Mouse (Mus musculus) E14TG2a.4 (cell line): ENCODE data around the gene Wfdc5.

Experiments
- H3K27me3 ChIP-seq: 2 replicates; pipeline ENCODE4 v1.6.1; 2014; ENCODE audit warnings: low read length, control low read depth; ENCODE audit not compliant: insufficient read depth
- H3K36me3 ChIP-seq: 2 replicates; pipeline ENCODE4 v1.6.1; 2014; ENCODE audit warnings: low read length, control low read depth; ENCODE audit not compliant: insufficient read depth
- H3K4me1 ChIP-seq: replicated peaks from 2 replicates; pipeline ENCODE4 v1.6.1; 2014; ENCODE audit warnings: low read depth, low read length, control low read depth
- H3K4me3 ChIP-seq: replicated peaks from 2 replicates; pipeline ENCODE4 v1.5.1; 2014; ENCODE audit warnings: mild to moderate bottlenecking, low read length
- H3K9me3 ChIP-seq: 2 replicates; pipeline ENCODE4 v1.6.1; 2014; ENCODE audit warnings: low read length, control low read depth
- CTCF ChIP-seq: conservative IDR thresholded peaks from 2 replicates; pipeline ENCODE4 v1.5.1; 2014; ENCODE audit warnings: low read length
- NANOG ChIP-seq: IDR thresholded peaks from 2 replicates; pipeline ENCODE4 v1.6.1; 2014; ENCODE audit warnings: borderline replicate concordance, low read length, mixed read lengths
- POU5F1 ChIP-seq: IDR thresholded peaks from 2 replicates; pipeline ENCODE4 v1.6.1; 2014; ENCODE audit warnings: low read length, borderline replicate concordance

Gene Wfdc5

DNA sequence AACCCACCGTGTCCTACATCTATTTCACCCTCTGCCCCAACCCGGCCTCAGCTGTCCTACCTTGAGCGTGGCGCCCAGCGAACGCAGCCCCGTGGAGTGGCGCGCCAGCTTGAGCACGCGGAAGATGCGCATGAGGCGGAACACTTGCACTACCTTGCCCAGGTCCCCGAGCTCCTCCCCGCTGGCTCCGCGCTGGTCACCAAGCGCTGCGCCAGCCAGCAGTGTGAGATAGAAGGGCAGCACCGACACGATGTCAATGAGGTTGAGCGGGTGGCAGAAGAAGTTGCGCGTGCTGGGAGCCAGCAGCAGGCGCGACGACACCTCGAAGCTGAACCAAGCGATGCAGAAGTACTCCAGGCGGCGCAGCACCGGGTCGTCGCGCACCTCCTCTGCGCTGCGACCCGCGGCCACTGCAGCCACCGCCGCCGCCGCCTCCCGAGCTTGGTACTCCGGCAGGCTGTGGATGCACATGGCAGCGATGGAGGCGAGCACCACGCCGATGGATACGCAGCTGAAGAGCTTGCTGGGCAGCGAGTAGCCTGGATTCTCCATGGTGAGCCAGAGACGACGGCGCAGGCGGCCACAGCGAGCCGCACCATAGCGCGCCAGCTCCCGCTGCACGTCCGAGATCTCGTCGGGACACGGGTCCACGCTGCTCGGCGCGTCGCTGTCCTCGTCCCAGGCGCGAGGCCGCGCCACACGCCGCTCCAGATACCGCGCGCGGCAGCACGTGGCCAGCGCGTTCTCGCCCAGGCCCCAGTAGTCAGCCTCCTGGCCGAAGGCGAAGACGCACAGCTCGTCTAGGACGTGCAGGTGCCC, 14.6 kb downstream of the Wfdc5 start:
- no peaks in the 10 kb centered on the region for H3K36me3 ChIP-seq
- peaks cover 83% of the 10 kb centered on the region for H3K27me3 ChIP-seq
- no peak for TF ChIP-seq CTCF
- TF ChIP-seq NANOG, result no peak
- TF ChIP-seq POU5F1, result no peak
- no peaks in the 10 kb centered on the region for H3K9me3 ChIP-seq
- peak overlapping the region; percentile 69 for H3K4me3 ChIP-seq
- H3K4me1 ChIP-seq, result peaks cover 16% of the 10 kb centered on the region

DNA sequence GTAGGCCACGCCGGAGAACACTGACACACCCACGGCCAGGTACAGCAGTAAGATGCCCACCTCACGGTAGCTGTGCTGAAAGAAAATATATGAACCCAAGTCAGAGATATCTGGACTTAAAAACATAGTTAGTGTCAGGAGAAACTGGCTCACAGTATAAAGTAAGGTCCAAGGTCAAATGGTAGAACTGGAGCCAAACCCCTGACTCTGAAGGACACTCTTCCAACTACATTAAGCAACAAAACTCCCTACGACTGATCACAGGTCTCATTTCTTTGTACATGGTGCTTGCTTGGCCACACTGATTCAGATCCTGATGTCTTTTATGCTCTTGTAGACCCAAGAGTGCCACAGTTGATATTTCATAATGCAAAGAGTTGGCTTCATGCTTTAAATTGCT, 17.6 kb downstream of the Wfdc5 start:
- no peak overlapping the region for H3K4me3 ChIP-seq

DNA sequence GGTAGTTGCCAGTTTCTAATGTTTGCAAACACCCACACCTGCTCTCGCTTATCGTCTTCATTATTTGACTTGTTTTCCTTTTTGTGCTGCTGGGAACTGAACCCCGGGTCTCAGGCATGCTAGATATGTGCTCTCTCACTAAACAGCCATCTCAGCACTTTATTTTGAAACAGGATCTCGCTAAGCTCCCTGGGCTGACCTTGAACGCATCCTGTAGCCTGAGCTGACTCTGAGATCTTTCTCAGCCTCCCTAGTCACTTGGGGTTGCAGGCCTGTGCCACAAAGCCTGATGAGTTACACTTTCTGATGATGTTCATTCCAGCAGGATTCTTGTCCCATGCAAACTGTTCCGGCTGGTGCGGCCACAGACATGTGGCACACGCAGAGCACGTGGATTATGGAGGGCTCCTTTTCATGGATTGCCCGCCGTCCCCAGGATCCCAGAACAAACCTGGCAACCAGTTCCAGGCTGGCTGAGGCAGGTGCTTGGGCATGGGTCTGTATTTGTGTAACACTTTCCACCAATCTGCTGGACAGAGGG, 21.0 kb downstream of the Wfdc5 start:
- H3K36me3 ChIP-seq, result peaks cover 7% of the 10 kb centered on the region; the same call in 1 of the 2 replicates
- TF ChIP-seq CTCF (no peak), NANOG (no peak), POU5F1 (no peak)
- H3K4me3 ChIP-seq, result no peak overlapping the region
- H3K9me3 ChIP-seq, result no peaks in the 10 kb centered on the region
- no peaks in the 10 kb centered on the region for H3K4me1 ChIP-seq
- peaks cover 29% of the 10 kb centered on the region for H3K27me3 ChIP-seq

More for the DNA sequence above, 17.6 kb downstream of the Wfdc5 start:
- no peak for TF ChIP-seq NANOG
- no peak for TF ChIP-seq CTCF
- no peak for TF ChIP-seq POU5F1
- H3K4me1 ChIP-seq, result peaks cover 5% of the 10 kb centered on the region
- H3K36me3 ChIP-seq, result no peaks in the 10 kb centered on the region
- H3K9me3 ChIP-seq, result no peaks in the 10 kb centered on the region
- H3K27me3 ChIP-seq, result peaks cover 63% of the 10 kb centered on the region

DNA sequence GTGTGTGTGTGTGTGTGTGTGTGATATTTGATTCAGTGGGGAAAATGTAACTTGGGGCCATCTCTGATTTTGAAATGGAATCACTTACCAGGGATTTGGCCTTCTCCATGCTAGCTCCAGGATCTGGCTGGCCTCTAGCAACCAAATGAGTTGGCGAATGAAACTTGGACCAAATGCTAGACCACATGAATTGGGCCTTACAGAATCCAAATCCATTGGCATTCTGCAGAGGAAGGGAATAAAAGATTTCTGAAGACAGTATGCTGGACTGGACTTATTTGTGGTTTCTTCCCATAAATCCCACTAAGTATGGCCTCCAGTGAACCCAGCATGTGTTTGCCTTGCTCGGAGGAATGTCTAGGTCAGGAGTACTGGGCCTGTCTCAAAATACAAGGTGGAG, 23.7 kb downstream of the Wfdc5 start:
- Histone ChIP-seq H3K4me3 (no peak overlapping the region), H3K27me3 (peaks cover 5% of the 10 kb centered on the region; the same call in 1 of the 2 replicates), H3K4me1 (no peaks in the 10 kb centered on the region), H3K9me3 (no peaks in the 10 kb centered on the region), H3K36me3 (peaks cover 30% of the 10 kb centered on the region)
- TF ChIP-seq CTCF, result no peak
- TF ChIP-seq NANOG, result no peak
- no peak for TF ChIP-seq POU5F1

DNA sequence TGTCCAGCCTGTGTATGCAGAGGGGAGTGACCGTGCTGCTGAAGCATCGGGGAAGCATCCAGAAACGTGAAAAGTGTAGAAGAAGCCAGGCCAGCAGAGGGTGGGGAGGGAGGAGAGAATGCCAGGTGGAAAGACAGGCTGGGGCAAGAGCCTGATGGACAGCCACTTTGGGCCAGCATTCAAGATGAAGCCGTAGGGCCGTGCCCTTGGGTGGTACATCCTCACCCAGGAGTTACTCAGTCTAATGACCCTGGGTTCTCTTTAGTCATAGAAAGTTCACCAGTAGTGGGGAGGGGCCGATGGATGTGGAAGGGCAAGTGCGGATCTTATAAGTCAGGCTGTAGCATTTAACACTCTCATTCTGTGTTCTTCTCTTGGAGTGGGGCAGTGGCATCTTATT, 26.4 kb downstream of the Wfdc5 start:
- Histone ChIP-seq H3K27me3 (no peaks in the 10 kb centered on the region), H3K4me3 (no peak overlapping the region), H3K4me1 (no peaks in the 10 kb centered on the region), H3K36me3 (peaks cover 57% of the 10 kb centered on the region), H3K9me3 (no peaks in the 10 kb centered on the region)
- TF ChIP-seq NANOG, result no peak
- no peak for TF ChIP-seq CTCF
- TF ChIP-seq POU5F1, result no peak

DNA sequence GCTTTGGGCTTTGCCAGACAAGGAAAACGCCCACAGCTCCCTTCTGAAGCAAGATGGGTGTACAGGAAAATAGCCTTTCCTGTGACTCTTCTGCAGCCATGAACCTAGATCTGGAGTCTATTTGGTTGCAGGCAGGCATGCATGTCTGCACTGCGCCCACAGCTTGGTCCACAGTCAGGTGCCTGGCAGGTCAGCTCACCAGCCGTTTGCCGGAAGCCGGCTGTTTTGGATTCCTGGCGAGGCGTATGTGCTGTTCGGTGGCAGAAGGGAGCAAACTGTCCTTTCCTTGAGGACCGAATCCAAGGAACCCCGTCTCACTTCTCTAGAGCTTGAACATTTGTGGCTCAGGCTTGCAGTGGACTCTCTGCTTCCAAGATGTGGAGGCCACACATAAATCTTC, 28.5 kb downstream of the Wfdc5 start:
- TF ChIP-seq NANOG, result no peak
- TF ChIP-seq POU5F1, result no peak
- TF ChIP-seq CTCF, result no peak
- no peaks in the 10 kb centered on the region for H3K9me3 ChIP-seq
- peaks cover 63% of the 10 kb centered on the region for H3K36me3 ChIP-seq
- H3K4me1 ChIP-seq, result peaks cover 20% of the 10 kb centered on the region
- H3K27me3 ChIP-seq, result no peaks in the 10 kb centered on the region
- no peak overlapping the region for H3K4me3 ChIP-seq

DNA sequence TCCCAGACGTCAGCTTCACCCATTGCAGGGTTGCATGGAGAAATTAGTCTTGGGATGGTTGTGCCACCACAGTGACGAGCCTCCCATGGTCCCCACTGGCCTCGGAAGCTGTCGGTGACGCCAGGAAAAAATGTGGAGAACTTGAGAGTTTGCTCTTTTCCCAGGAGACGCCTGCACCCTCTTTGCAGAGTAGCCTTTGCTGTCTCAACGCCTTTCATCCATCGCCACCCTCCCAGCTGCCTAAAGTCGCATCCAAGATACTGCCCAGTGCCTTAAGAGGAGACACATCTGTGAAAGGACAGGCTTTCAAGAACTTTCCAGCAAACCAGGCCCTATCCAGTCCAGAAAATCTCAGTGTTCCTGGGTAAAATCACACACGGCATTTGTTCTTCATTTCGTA, 30.2 kb downstream of the Wfdc5 start:
- no peaks in the 10 kb centered on the region for H3K27me3 ChIP-seq
- H3K4me1 ChIP-seq, result peaks cover 30% of the 10 kb centered on the region
- no peak overlapping the region for H3K4me3 ChIP-seq
- no peaks in the 10 kb centered on the region for H3K9me3 ChIP-seq
- H3K36me3 ChIP-seq, result peaks cover 73% of the 10 kb centered on the region
- TF ChIP-seq NANOG (no peak), CTCF (no peak), POU5F1 (no peak)

DNA sequence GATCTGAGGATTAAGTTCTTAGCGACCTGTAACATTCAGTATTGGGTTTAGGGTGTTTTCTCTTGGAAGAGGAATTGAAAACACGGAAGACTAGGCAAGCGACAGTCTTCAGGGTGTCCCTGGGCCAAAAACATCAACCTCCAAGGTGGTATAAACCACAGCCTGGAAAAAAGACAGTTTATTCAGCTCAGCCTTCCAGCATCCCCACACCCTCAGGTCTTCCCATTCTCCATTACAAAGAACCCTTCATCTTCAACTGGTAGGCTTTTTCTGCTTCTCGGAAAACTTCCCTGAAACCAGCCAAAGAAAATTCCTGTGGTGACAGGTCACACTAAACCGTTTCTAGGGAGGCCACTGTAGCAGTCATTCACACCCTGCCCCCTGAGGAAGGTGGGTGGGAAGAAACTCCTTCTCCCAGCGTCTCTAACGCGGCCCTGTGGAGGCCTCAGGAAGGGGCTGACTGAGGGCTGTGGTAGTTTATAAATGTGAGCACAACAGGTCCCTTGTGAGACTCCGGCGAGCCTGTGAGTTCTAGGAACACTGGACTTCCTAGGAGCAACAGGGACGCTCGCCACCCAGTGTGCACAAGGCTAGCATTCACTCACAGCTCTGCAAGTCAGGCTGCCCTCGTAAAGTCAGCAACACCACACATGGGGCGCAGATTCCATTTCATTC, 32.3 kb downstream of the Wfdc5 start:
- Histone ChIP-seq H3K9me3 (no peaks in the 10 kb centered on the region), H3K27me3 (no peaks in the 10 kb centered on the region), H3K4me3 (no peak overlapping the region), H3K36me3 (peaks cover 75% of the 10 kb centered on the region), H3K4me1 (peaks cover 33% of the 10 kb centered on the region)
- TF ChIP-seq CTCF (no peak), POU5F1 (no peak), NANOG (no peak)
